9 mouse cellular contexts compared by ENCODE assay signal in the genomic region with DNA sequence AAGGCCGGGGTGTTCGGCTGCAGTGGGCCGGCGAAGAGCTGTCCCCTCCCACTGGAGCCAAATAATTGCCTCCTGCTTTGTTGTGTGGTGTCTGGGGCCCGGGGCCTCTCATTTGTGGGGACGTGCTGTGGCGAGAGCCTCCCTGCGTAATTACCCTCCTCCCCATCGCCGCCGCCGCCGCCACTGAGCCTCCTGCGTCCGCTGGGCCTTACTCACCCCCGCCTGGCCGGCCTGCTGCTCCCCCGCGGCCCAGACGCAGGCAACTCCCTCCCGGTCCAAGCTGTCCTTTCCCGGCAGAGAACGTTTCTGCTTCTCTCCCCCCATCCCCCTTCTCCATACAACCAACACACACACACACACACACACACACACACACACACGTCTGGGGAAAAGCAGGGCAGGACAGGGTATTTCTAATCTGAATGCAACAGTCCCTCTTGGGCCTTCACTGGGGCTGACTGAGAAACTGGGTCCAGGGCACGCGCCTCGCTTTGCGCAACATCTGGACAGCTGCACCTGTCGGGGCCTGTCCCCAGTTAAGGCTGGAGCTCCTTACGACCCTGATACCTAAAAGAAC. TPM values are rescaled to one million over a fixed set of nuclear protein-coding genes. Genes with fewer than 3 reads are reported as not detected.
DNase-seq lines count a peak whose midpoint lies in the region; ATAC-seq and TF ChIP-seq lines count a peak whose summit lies in the region.
"Had no signal": no experiment of that assay in that cellular context is flagged by ENCODE, and none has a peak within 500 bp of the region (broad histone marks: within the 10 kb centered on the region; RNA-seq: fewer than 3 reads in every experiment).

No protein-coding gene starts in this region.

- peaks cover 81% of the 10 kb centered on the region for H3K27me3 ChIP-seq in heart, embryonic 15.5 days
- no peaks in the 10 kb centered on the region; the same call in 1 of the 2 replicates for H3K27me3 ChIP-seq in kidney, postnatal 0 days (ENCODE audit: insufficient read depth, low read length)
- no peaks in the 10 kb centered on the region for H3K27me3 ChIP-seq in midbrain, embryonic 14.5 days (ENCODE audit: control insufficient read depth, insufficient read depth, low read length)

- peak overlapping the region; percentile 14 for H3K9ac ChIP-seq in heart, embryonic 15.5 days
- peak overlapping the region; percentile 62 for H3K9ac ChIP-seq in kidney, postnatal 0 days (ENCODE audit: low read depth, low read length)
- peak overlapping the region; percentile 53 for H3K9ac ChIP-seq in midbrain, embryonic 14.5 days (replicated peaks; ENCODE audit: low read length)

- no peaks in the 10 kb centered on the region for H3K9me3 ChIP-seq in heart, embryonic 15.5 days (replicated peaks)
- H3K9me3 ChIP-seq in kidney, postnatal 0 days (replicated peaks; ENCODE audit: low read length) = no peaks in the 10 kb centered on the region
- H3K9me3 ChIP-seq in midbrain, embryonic 14.5 days (ENCODE audit: control insufficient read depth, low read length) = no peaks in the 10 kb centered on the region

- H3K36me3 ChIP-seq in heart, embryonic 15.5 days = no peaks in the 10 kb centered on the region
- no peaks in the 10 kb centered on the region for H3K36me3 ChIP-seq in kidney, postnatal 0 days (ENCODE audit: insufficient read depth, low read length)
- no peaks in the 10 kb centered on the region for H3K36me3 ChIP-seq in midbrain, embryonic 14.5 days (ENCODE audit: control insufficient read depth, insufficient read depth, low read length)

- peak; percentile 32 for DNase-seq in right cerebral cortex, adult 18-20 months
- no peak for DNase-seq in right cerebral cortex, postnatal 36 days (ENCODE audit: low spot score in 2 of 2)
- peak; percentile 69 for DNase-seq in embryo, embryonic 11 days
- DNase-seq in kidney, postnatal 0 days (ENCODE audit: low spot score) = peak; percentile 60
- DNase-seq in midbrain, embryonic 14.5 days = peak; percentile 66
- no peak for DNase-seq in spleen, postnatal 36 days (ENCODE audit: low spot score in 2 of 2)

- H3K4me3 ChIP-seq in heart, embryonic 15.5 days = peak overlapping the region; percentile 38
- H3K4me3 ChIP-seq in kidney, postnatal 0 days (replicated peaks; ENCODE audit: low read depth, low read length) = peak overlapping the region; percentile 20
- H3K4me3 ChIP-seq in midbrain, embryonic 14.5 days (replicated peaks; ENCODE audit: low read depth, low read length) = peak overlapping the region; percentile 27

- TF ChIP-seq CTCF in kidney, postnatal 0 days (IDR thresholded peaks at IDR 0.05; ENCODE audit: low read depth) = no peak

- H3K27ac ChIP-seq in heart, embryonic 15.5 days = no peak overlapping the region
- 0 out of 2 replicates have a peak overlapping the region, but pooled peaks have one; percentile 25 for H3K27ac ChIP-seq in kidney, postnatal 0 days
- H3K27ac ChIP-seq in midbrain, embryonic 14.5 days (replicated peaks; ENCODE audit: low read depth, low read length) = peak overlapping the region; percentile 41
- H3K27ac ChIP-seq: macrophage had no signal

- WGBS in heart, embryonic 15.5 days = 8% methylated on average over 30 of the region's 30 CpGs
- 13% methylated on average over 30 of the region's 30 CpGs for WGBS in kidney, postnatal 0 days
- WGBS in midbrain, embryonic 14.5 days = 4% methylated on average over 30 of the region's 30 CpGs

- no peak for ATAC-seq in heart, embryonic 15.5 days (replicated peaks; ENCODE audit: insufficient number of reproducible peaks, insufficient read depth, low FRiP score, low read depth)
- no peak for ATAC-seq in kidney, postnatal 0 days (replicated peaks; ENCODE audit: low FRiP score, low read depth)
- ATAC-seq in midbrain, embryonic 14.5 days (ENCODE audit: low FRiP score, low TSS enrichment) = no peak
- no peak for ATAC-seq in frontal cortex, adult (ENCODE audit: low TSS enrichment)

- peak overlapping the region; percentile 66 for H3K4me2 ChIP-seq in heart, embryonic 15.5 days
- H3K4me2 ChIP-seq in kidney, postnatal 0 days (ENCODE audit: low read length) = peak overlapping the region; percentile 51
- peak overlapping the region; percentile 57 for H3K4me2 ChIP-seq in midbrain, embryonic 14.5 days (ENCODE audit: low read length)

- peaks cover 13% of the 10 kb centered on the region for H3K4me1 ChIP-seq in heart, embryonic 15.5 days (replicated peaks)
- H3K4me1 ChIP-seq in kidney, postnatal 0 days (replicated peaks; ENCODE audit: insufficient read depth, low read length) = peaks cover 17% of the 10 kb centered on the region
- H3K4me1 ChIP-seq in midbrain, embryonic 14.5 days (ENCODE audit: control insufficient read depth, insufficient read depth, low read length) = peaks cover 16% of the 10 kb centered on the region

RNA-seq across cellular contexts. Expression of gene Sp2, which starts 14.7 kb away (rescaled TPM):
- polyA plus RNA-seq in heart, embryonic 15.5 days (2015; fragmentation: Nextera tagmentation; extraction: Ambion mirVana) = 12.9 and 18.2 TPM in 2 replicates
- polyA plus RNA-seq in kidney, postnatal 0 days (2015; fragmentation: Nextera tagmentation; extraction: Ambion mirVana) = 16.3 and 16.4 TPM in 2 replicates
- polyA plus RNA-seq in midbrain, embryonic 14.5 days (2014; fragmentation: Nextera tagmentation; extraction: Ambion mirVana) = 12.3 and 17.2 TPM in 2 replicates

RNA-seq across cellular contexts. Expression of gene Sp6, which starts 15.7 kb away (rescaled TPM):
- 0.09 and 0.15 TPM in 2 replicates for polyA plus RNA-seq in heart, embryonic 15.5 days (2015; fragmentation: Nextera tagmentation; extraction: Ambion mirVana)
- polyA plus RNA-seq in kidney, postnatal 0 days (2015; fragmentation: Nextera tagmentation; extraction: Ambion mirVana) = 1.5 and 2.0 TPM in 2 replicates
- polyA plus RNA-seq in midbrain, embryonic 14.5 days (2014; fragmentation: Nextera tagmentation; extraction: Ambion mirVana) = 0.15 TPM in 1 of 2 replicates, not detected in the other
- polyA plus RNA-seq: macrophage had no signal

RNA-seq across cellular contexts. Expression of gene Scrn2, which starts 32.3 kb away (rescaled TPM):
- 14.7 and 20.3 TPM in 2 replicates for polyA plus RNA-seq in heart, embryonic 15.5 days (2015; fragmentation: Nextera tagmentation; extraction: Ambion mirVana)
- 41.6 and 46.6 TPM in 2 replicates for polyA plus RNA-seq in kidney, postnatal 0 days (2015; fragmentation: Nextera tagmentation; extraction: Ambion mirVana)
- polyA plus RNA-seq in midbrain, embryonic 14.5 days (2014; fragmentation: Nextera tagmentation; extraction: Ambion mirVana) = 11.3 and 15.6 TPM in 2 replicates

RNA-seq across cellular contexts. Expression of gene Lrrc46, which starts 43.7 kb away (rescaled TPM):
- 0.72 and 1.1 TPM in 2 replicates for polyA plus RNA-seq in heart, embryonic 15.5 days (2015; fragmentation: Nextera tagmentation; extraction: Ambion mirVana)
- polyA plus RNA-seq in kidney, postnatal 0 days (2015; fragmentation: Nextera tagmentation; extraction: Ambion mirVana) = 1.0 and 1.2 TPM in 2 replicates
- polyA plus RNA-seq in midbrain, embryonic 14.5 days (2014; fragmentation: Nextera tagmentation; extraction: Ambion mirVana) = 2.3 and 3.0 TPM in 2 replicates

RNA-seq across cellular contexts. Expression of gene Mrpl10, which starts 43.9 kb away (rescaled TPM):
- polyA plus RNA-seq in heart, embryonic 15.5 days (2015; fragmentation: Nextera tagmentation; extraction: Ambion mirVana) = 61.1 and 67.3 TPM in 2 replicates
- 71.9 and 79.6 TPM in 2 replicates for polyA plus RNA-seq in kidney, postnatal 0 days (2015; fragmentation: Nextera tagmentation; extraction: Ambion mirVana)
- polyA plus RNA-seq in midbrain, embryonic 14.5 days (2014; fragmentation: Nextera tagmentation; extraction: Ambion mirVana) = 54.2 and 62.2 TPM in 2 replicates

Comparison
In these comparisons a context has a peak if more than half of its experiments do, and no peak if none do; other contexts are left out.
1. DNase-seq: peak in right cerebral cortex, adult 18-20 months (single experiment), embryo, embryonic 11 days (single experiment), kidney, postnatal 0 days (single experiment) and midbrain, embryonic 14.5 days (single experiment); none in right cerebral cortex, postnatal 36 days (0 of 2) and spleen, postnatal 36 days (0 of 2).
2. Peak in every context shown above with its lines, with median percentiles within 50 percentile points of each other: H3K4me2 ChIP-seq, H3K4me3 ChIP-seq and H3K9ac ChIP-seq.